Mouse (Mus musculus): ENCODE measurements at regions not wholly inside any gene's neighbourhood (a gene's known extent, or its start where the extent isn't known, plus 50 kb on each side); places are given as distances from the start of the nearest gene placed in this dataset.

DNA sequence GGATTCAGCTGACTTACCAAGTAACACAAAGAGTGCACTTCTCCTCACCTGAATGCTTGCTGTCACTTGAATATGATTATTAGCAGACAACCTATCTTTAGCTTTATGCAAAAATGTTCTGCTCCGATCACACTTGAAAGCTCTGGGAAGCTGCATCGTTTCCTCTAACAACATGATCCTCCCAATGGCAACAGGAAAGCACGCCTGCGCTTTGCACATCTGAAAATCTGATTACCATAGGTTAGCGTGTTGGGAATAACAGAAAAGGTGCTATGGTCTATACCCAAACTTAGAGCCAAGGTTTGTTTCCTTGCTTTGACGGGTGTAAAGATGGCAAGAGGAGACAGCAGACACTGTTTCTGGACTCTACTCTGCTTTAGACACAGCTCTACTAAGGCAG is 417.0 kb upstream of the Jarid2 start:
- no peak for ATAC-seq (ENCODE audit: insufficient number of reproducible peaks, insufficient read depth, low FRiP score, low read depth)
- Histone ChIP-seq H3K4me2 (replicated peaks; ENCODE audit: low read depth, low read length) (no peak overlapping the region), H3K4me3 (ENCODE audit: low read depth, low read length) (no peak overlapping the region), H3K27ac (ENCODE audit: low read length) (no peak overlapping the region), H3K9me3 (ENCODE audit: control insufficient read depth, low read depth, low read length) (no peaks in the 10 kb centered on the region), H3K27me3 (ENCODE audit: control insufficient read depth, insufficient read depth, low read length) (no peaks in the 10 kb centered on the region), H3K9ac (replicated peaks; ENCODE audit: low read depth, low read length) (no peak overlapping the region), H3K4me1 (ENCODE audit: control insufficient read depth, insufficient read depth, low read length) (no peaks in the 10 kb centered on the region), H3K36me3 (ENCODE audit: control insufficient read depth, insufficient read depth, low read length) (no peaks in the 10 kb centered on the region)
- 89% methylated on average over 6 of the region's 6 CpGs for WGBS

DNA sequence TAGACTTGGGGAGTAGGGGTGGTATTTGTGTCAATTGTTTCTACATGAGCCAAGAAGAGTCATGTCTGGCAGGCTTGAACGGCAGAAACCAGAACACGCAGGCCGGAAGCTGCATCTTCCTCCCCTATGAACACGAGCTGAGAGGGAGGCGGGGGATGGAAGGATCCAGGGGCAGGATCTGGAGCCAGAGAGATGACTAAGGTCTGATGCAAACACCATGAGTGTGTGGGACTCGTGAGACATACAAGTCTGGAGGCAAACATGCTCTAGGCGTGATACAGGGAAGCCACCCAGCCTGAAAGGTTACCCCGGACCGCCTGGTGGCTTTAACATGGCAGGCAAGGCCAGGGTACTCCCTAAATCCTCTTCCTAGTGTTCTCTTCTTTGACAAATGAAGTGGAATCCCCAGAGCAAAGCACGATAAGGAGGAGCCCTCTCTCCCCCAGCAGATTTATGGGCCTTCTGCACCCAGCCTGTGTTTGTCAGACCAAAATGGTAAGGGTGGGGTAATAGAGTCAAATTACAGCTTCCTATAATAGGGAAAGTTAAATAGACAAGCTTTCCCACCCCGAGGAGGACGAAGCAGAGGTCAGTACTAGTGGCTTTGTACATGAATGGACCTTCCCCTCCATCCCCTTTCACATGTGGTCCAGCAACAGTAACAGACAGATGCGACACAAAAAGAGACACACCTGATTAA is 412.4 kb upstream of the Jarid2 start:
- Histone ChIP-seq H3K9me3 (ENCODE audit: control insufficient read depth, low read depth, low read length) (no peaks in the 10 kb centered on the region), H3K9ac (replicated peaks; ENCODE audit: low read depth, low read length) (no peak overlapping the region), H3K4me3 (ENCODE audit: low read depth, low read length) (no peak overlapping the region), H3K4me2 (replicated peaks; ENCODE audit: low read depth, low read length) (no peak overlapping the region), H3K27me3 (ENCODE audit: control insufficient read depth, insufficient read depth, low read length) (no peaks in the 10 kb centered on the region), H3K4me1 (ENCODE audit: control insufficient read depth, insufficient read depth, low read length) (no peaks in the 10 kb centered on the region), H3K36me3 (ENCODE audit: control insufficient read depth, insufficient read depth, low read length) (no peaks in the 10 kb centered on the region), H3K27ac (ENCODE audit: low read length) (no peak overlapping the region)
- 62% methylated on average over 13 of the region's 13 CpGs for WGBS
- no peak for ATAC-seq (ENCODE audit: insufficient number of reproducible peaks, insufficient read depth, low FRiP score, low read depth)

DNA sequence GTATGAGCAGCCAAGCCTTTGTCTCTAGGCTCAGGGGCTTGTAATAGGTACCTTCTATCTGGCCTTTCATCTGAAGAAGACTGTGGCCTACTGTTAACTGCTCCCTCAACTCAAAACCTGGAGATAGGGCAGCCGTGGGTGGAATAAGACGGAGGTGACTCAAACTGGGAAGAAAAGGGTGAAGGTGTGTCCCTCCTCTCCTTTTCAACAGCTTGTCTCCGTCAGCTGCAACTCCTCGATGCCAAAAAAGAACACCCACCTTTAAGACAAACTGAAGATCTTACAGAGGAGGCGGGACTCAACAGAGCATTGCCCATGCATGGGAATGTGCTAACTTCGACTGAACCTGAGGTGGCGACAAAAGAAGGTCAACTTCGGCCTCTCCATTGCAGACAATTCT is 411.7 kb upstream of the Jarid2 start:
- Histone ChIP-seq H3K27me3 (ENCODE audit: control insufficient read depth, insufficient read depth, low read length) (no peaks in the 10 kb centered on the region), H3K4me2 (replicated peaks; ENCODE audit: low read depth, low read length) (no peak overlapping the region), H3K4me3 (ENCODE audit: low read depth, low read length) (no peak overlapping the region), H3K27ac (ENCODE audit: low read length) (no peak overlapping the region), H3K9ac (replicated peaks; ENCODE audit: low read depth, low read length) (no peak overlapping the region), H3K4me1 (ENCODE audit: control insufficient read depth, insufficient read depth, low read length) (no peaks in the 10 kb centered on the region), H3K9me3 (ENCODE audit: control insufficient read depth, low read depth, low read length) (no peaks in the 10 kb centered on the region), H3K36me3 (ENCODE audit: control insufficient read depth, insufficient read depth, low read length) (no peaks in the 10 kb centered on the region)
- WGBS, result 74% methylated on average over 8 of the region's 8 CpGs
- ATAC-seq (ENCODE audit: insufficient number of reproducible peaks, insufficient read depth, low FRiP score, low read depth), result no peak

DNA sequence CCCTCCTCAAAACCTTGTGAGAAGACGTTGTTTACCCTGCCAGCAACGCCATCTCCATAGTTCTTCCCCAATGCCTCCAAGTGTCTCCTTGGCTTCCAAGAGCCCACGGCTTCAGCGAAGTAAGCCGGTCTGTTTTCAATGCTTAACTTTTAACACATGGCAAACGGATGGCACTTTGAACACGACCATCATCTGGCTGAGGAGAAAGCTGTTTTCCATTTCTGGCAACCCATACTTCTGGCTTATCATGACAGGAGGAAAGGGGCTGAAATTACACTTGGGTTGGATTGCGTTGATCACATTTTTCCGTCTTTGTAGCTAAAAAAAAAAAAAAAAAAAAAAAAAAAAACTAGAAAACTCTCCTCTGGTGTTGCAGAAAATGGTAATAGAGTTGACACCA is 410.2 kb upstream of the Jarid2 start:
- H3K27ac ChIP-seq (ENCODE audit: low read length), result no peak overlapping the region
- no peaks in the 10 kb centered on the region for H3K9me3 ChIP-seq (ENCODE audit: control insufficient read depth, low read depth, low read length)
- WGBS, result 93% methylated on average over 9 of the region's 9 CpGs
- no peak for ATAC-seq (ENCODE audit: insufficient number of reproducible peaks, insufficient read depth, low FRiP score, low read depth)
- H3K4me1 ChIP-seq (ENCODE audit: control insufficient read depth, insufficient read depth, low read length), result no peaks in the 10 kb centered on the region
- no peak overlapping the region for H3K4me3 ChIP-seq (ENCODE audit: low read depth, low read length)
- no peak overlapping the region for H3K9ac ChIP-seq (replicated peaks; ENCODE audit: low read depth, low read length)
- H3K4me2 ChIP-seq (replicated peaks; ENCODE audit: low read depth, low read length), result no peak overlapping the region
- H3K36me3 ChIP-seq (ENCODE audit: control insufficient read depth, insufficient read depth, low read length), result no peaks in the 10 kb centered on the region
- H3K27me3 ChIP-seq (ENCODE audit: control insufficient read depth, insufficient read depth, low read length), result no peaks in the 10 kb centered on the region

DNA sequence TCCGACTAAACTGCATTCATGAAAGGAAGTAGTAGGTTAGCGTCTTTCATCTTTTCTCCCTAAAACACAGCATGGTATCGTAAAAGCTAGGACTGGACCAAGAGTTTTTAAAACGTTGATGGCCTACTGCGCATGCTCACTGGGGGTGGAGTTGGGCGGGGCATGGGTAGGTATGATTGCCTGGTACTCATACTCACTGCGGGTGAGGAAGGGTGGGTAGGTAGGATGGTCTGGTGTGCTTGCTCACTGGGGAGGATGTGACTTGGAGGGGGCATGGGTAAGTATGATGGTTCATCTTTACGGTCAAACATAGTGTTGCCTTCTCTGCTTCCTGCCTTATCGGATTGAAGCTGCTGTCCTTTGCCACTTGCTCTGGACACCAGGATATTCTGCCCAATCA is 409.8 kb upstream of the Jarid2 start:
- Histone ChIP-seq H3K4me1 (ENCODE audit: control insufficient read depth, insufficient read depth, low read length) (no peaks in the 10 kb centered on the region), H3K36me3 (ENCODE audit: control insufficient read depth, insufficient read depth, low read length) (no peaks in the 10 kb centered on the region), H3K4me3 (ENCODE audit: low read depth, low read length) (no peak overlapping the region), H3K27ac (ENCODE audit: low read length) (no peak overlapping the region), H3K4me2 (replicated peaks; ENCODE audit: low read depth, low read length) (no peak overlapping the region), H3K9ac (replicated peaks; ENCODE audit: low read depth, low read length) (no peak overlapping the region), H3K9me3 (ENCODE audit: control insufficient read depth, low read depth, low read length) (no peaks in the 10 kb centered on the region), H3K27me3 (ENCODE audit: control insufficient read depth, insufficient read depth, low read length) (no peaks in the 10 kb centered on the region)
- 93% methylated on average over 9 of the region's 9 CpGs for WGBS
- ATAC-seq (ENCODE audit: insufficient number of reproducible peaks, insufficient read depth, low FRiP score, low read depth), result no peak

DNA sequence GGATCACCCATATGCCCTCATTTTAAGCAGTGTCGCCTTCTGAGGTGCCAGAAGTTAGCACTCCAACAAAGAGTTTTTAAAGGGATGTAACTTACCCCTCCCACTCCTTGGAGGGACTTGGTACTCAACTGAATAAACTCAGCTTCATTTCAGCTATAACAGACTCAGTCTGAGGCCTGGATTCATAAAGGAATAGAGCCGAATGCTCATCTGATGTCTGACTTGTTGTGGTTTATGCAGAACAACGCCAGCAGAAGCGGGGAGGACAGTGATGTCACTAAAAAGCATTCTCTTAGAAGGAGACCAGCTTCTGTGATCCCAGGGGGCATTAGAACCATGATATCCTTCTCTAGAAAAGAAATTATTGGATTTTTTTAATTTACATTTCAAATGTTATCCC is 409.0 kb upstream of the Jarid2 start:
- Histone ChIP-seq H3K27ac (ENCODE audit: low read length) (no peak overlapping the region), H3K36me3 (ENCODE audit: control insufficient read depth, insufficient read depth, low read length) (no peaks in the 10 kb centered on the region), H3K9me3 (ENCODE audit: control insufficient read depth, low read depth, low read length) (no peaks in the 10 kb centered on the region), H3K4me1 (ENCODE audit: control insufficient read depth, insufficient read depth, low read length) (no peaks in the 10 kb centered on the region), H3K4me2 (replicated peaks; ENCODE audit: low read depth, low read length) (no peak overlapping the region), H3K9ac (replicated peaks; ENCODE audit: low read depth, low read length) (no peak overlapping the region), H3K27me3 (ENCODE audit: control insufficient read depth, insufficient read depth, low read length) (no peaks in the 10 kb centered on the region), H3K4me3 (ENCODE audit: low read depth, low read length) (no peak overlapping the region)
- no peak for ATAC-seq (ENCODE audit: insufficient number of reproducible peaks, insufficient read depth, low FRiP score, low read depth)
- WGBS, result 89% methylated on average over 4 of the region's 4 CpGs

DNA sequence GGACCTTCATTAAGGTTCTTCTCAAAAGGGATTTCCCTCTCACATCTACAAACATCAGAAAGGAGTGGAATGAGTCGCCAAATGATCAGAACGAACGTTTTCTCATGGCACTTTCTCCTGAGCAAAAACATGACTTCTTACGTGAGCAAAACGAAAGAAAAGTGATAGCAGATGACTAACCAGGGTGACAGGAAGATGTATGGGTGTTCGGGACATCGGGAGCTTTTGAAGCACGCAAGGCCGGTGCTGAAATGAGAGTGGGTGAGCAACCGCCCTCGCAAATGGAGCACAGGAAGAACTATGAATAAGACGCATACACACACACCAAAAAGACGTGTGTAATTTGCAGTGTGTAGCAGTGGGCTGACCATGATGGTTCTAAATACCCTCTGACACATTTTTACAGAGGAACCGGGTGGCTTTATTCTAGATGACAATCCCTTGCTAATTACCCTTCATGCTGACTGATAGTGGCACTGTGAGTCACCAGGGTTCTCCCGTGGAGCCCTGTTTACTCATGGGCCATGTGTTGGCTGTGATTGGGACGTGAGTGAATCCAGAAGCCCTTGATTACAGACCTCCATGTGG is 408.2 kb upstream of the Jarid2 start:
- Histone ChIP-seq H3K4me2 (replicated peaks; ENCODE audit: low read depth, low read length) (no peak overlapping the region), H3K27me3 (ENCODE audit: control insufficient read depth, insufficient read depth, low read length) (no peaks in the 10 kb centered on the region), H3K4me3 (ENCODE audit: low read depth, low read length) (no peak overlapping the region), H3K9ac (replicated peaks; ENCODE audit: low read depth, low read length) (no peak overlapping the region), H3K4me1 (ENCODE audit: control insufficient read depth, insufficient read depth, low read length) (no peaks in the 10 kb centered on the region), H3K9me3 (ENCODE audit: control insufficient read depth, low read depth, low read length) (no peaks in the 10 kb centered on the region), H3K27ac (ENCODE audit: low read length) (no peak overlapping the region), H3K36me3 (ENCODE audit: control insufficient read depth, insufficient read depth, low read length) (no peaks in the 10 kb centered on the region)
- no peak for ATAC-seq (ENCODE audit: insufficient number of reproducible peaks, insufficient read depth, low FRiP score, low read depth)
- 44% methylated on average over 16 of the region's 16 CpGs for WGBS

DNA sequence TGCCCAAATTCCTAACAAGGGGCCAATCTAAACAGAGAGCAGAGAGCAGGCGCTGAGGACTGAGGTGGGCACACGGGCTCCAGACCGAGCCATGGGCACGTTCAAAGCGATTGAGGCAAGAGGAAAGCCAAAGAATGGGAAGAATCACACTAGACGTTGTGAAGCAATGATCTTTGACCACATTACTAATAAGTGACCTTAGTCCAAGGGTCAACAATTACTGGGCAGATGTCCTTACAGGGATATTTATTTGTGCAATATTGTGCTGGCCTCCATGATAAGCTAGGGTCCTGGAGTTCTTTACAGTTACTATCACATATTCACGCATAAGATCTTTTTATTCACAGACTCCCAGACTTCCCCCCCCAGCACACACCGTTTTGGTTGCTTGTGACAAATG is 400.9 kb upstream of the Jarid2 start:
- H3K27me3 ChIP-seq (ENCODE audit: control insufficient read depth, insufficient read depth, low read length), result no peaks in the 10 kb centered on the region
- H3K4me3 ChIP-seq (ENCODE audit: low read depth, low read length), result no peak overlapping the region
- no peak overlapping the region for H3K9ac ChIP-seq (replicated peaks; ENCODE audit: low read depth, low read length)
- 0 out of 2 replicates have a peak, but pooled peaks cover 4% of the 10 kb centered on the region for H3K4me1 ChIP-seq (ENCODE audit: control insufficient read depth, insufficient read depth, low read length)
- H3K9me3 ChIP-seq (ENCODE audit: control insufficient read depth, low read depth, low read length), result no peaks in the 10 kb centered on the region
- H3K4me2 ChIP-seq (replicated peaks; ENCODE audit: low read depth, low read length), result no peak overlapping the region
- H3K27ac ChIP-seq (ENCODE audit: low read length), result no peak overlapping the region
- WGBS, result 78% methylated on average over 8 of the region's 8 CpGs
- no peaks in the 10 kb centered on the region for H3K36me3 ChIP-seq (ENCODE audit: control insufficient read depth, insufficient read depth, low read length)
- ATAC-seq (ENCODE audit: insufficient number of reproducible peaks, insufficient read depth, low FRiP score, low read depth), result no peak

DNA sequence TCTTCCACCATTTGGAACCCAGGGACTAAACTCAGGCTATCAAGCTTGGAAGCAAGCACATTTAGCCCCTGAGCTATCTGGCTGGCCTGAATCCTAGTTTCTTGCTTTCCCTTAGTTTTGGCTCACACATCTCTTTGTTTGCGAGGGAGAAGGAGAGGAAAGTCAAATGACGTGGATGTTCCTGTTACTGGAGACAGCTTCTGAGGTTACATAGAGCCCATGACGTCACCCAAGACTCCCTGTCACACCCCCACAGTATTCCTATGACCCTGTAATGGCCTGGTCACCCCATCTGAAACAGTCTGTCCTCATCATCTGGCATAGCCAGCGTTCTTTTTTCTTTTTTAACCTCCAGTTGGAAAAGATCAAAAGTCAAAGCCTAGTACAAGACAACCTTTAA is 400.1 kb upstream of the Jarid2 start:
- Histone ChIP-seq H3K4me2 (replicated peaks; ENCODE audit: low read depth, low read length) (no peak overlapping the region), H3K4me1 (ENCODE audit: control insufficient read depth, insufficient read depth, low read length) (0 out of 2 replicates have a peak, but pooled peaks cover 4% of the 10 kb centered on the region), H3K4me3 (ENCODE audit: low read depth, low read length) (no peak overlapping the region), H3K9ac (replicated peaks; ENCODE audit: low read depth, low read length) (no peak overlapping the region), H3K27ac (ENCODE audit: low read length) (no peak overlapping the region), H3K9me3 (ENCODE audit: control insufficient read depth, low read depth, low read length) (no peaks in the 10 kb centered on the region), H3K27me3 (ENCODE audit: control insufficient read depth, insufficient read depth, low read length) (no peaks in the 10 kb centered on the region), H3K36me3 (ENCODE audit: control insufficient read depth, insufficient read depth, low read length) (no peaks in the 10 kb centered on the region)
- WGBS, result 66% methylated on average over 4 of the region's 4 CpGs
- ATAC-seq (ENCODE audit: insufficient number of reproducible peaks, insufficient read depth, low FRiP score, low read depth), result no peak

All from stomach, embryonic 14.5 days (tissue).